Mouse (Mus musculus): ENCODE measurements at regions not wholly inside any gene's neighbourhood (a gene's known extent, or its start where the extent isn't known, plus 50 kb on each side); places are given as distances from the start of the nearest gene placed in this dataset.

GRCm38 (mm10) chr6:143519668-143520067 is 352.6 kb downstream of the Etnk1 start:
- TF ChIP-seq CTCF (conservative IDR thresholded peaks at IDR 0.05 in 1 of 2, IDR thresholded peaks at IDR 0.05 in 1 of 2; ENCODE audit: low read depth in 2 of 2, low read length in 2 of 2): no peak
- no peak for TF ChIP-seq MAX (IDR thresholded peaks at IDR 0.05; ENCODE audit: low read length)
- TF ChIP-seq EP300 (IDR thresholded peaks at IDR 0.05; ENCODE audit: low read length): no peak
- no peak for TF ChIP-seq POLR2A (IDR thresholded peaks at IDR 0.05; ENCODE audit: low read depth, low read length)
- TF ChIP-seq ETS1 (conservative IDR thresholded peaks at IDR 0.05; ENCODE audit: low read depth, low read length): no peak
- TF ChIP-seq NRF1 (IDR thresholded peaks at IDR 0.05; ENCODE audit: low read depth, low read length): no peak
- TF ChIP-seq TCF12 (IDR thresholded peaks at IDR 0.05; ENCODE audit: low read depth, low read length): no peak
- no peak for TF ChIP-seq ZMIZ1 (IDR thresholded peaks at IDR 0.05; ENCODE audit: low read depth, low read length)
- TF ChIP-seq HCFC1 (IDR thresholded peaks at IDR 0.05; ENCODE audit: low read depth, low read length): no peak
- no peak for TF ChIP-seq GABPA (IDR thresholded peaks at IDR 0.05; ENCODE audit: insufficient replicate concordance, low read depth, low read length)
- TF ChIP-seq E2F4 (IDR thresholded peaks at IDR 0.05; ENCODE audit: insufficient replicate concordance, low read depth, low read length): no peak

Data from CH12.LX (cell line).